Mouse (Mus musculus) heart, adult 8-10 months (tissue): ENCODE results near the gene Chrnb1. TPM values are rescaled to one million over a fixed set of nuclear protein-coding genes. Genes with fewer than 3 reads are reported as not detected.

Experiments
- total RNA-seq, 4 experiments: library from RNA; stranded (reverse); gene quantifications; 2 replicates each; pipeline ENCODE4 v1.2.4; 2022

Gene Chrnb1
- total RNA-seq, 4 experiments from 2014 or later, result 2.2 to 4.3 (median 3.8) TPM

Other genes starting within 250 kb of the Chrnb1 start
- gene Dnah2, start 246.8 kb downstream of the Chrnb1 start, total RNA-seq, result under 1 TPM; 0.22 to 0.66 (median 0.40) TPM
- 100 to 1,000 TPM; 105 to 137 (median 128) TPM for gene Efnb3, start 235.7 kb downstream of the Chrnb1 start, total RNA-seq
- gene Wrap53, start 215.7 kb downstream of the Chrnb1 start, total RNA-seq, result 1 to 10 TPM; 4.6 to 6.7 (median 5.6) TPM
- gene Trp53, start 215.6 kb downstream of the Chrnb1 start, total RNA-seq, result 10 to 100 TPM; 12.8 to 16.3 (median 14.1) TPM
- 10 to 100 TPM; 12.4 to 16.3 (median 13.1) TPM for gene Atp1b2, start 190.0 kb downstream of the Chrnb1 start, total RNA-seq
- gene Shbg, start 178.0 kb downstream of the Chrnb1 start, total RNA-seq, result not detected
- gene Sat2, start 173.9 kb downstream of the Chrnb1 start, total RNA-seq, result 1 to 10 TPM; 2.6 to 5.3 (median 3.3) TPM
- gene Fxr2, start 163.0 kb downstream of the Chrnb1 start, total RNA-seq, result 100 to 1,000 TPM in 1 of 4 experiments, 10 to 100 TPM in 3; 92.4 to 109 (median 94.5) TPM
- not detected for gene Sox15, start 140.6 kb downstream of the Chrnb1 start, total RNA-seq
- gene Mpdu1, start 133.3 kb downstream of the Chrnb1 start, total RNA-seq, result 10 to 100 TPM; 13.6 to 18.8 (median 15.5) TPM
- 1 to 10 TPM; 4.5 to 7.0 (median 6.3) TPM for gene Cd68, start 129.8 kb downstream of the Chrnb1 start, total RNA-seq
- 100 to 1,000 TPM; 162 to 194 (median 186) TPM for gene Eif4a1, start 123.5 kb downstream of the Chrnb1 start, total RNA-seq
- 10 to 100 TPM; 27.2 to 40.0 (median 28.7) TPM for gene Senp3, start 113.9 kb downstream of the Chrnb1 start, total RNA-seq
- 1 to 10 TPM; 2.6 to 4.3 (median 2.9) TPM for gene Tnfsf13, start 110.2 kb downstream of the Chrnb1 start, total RNA-seq
- 10 to 100 TPM; 14.9 to 19.6 (median 17.5) TPM for gene Tnfsf12, start 100.1 kb downstream of the Chrnb1 start, total RNA-seq
- gene Tnfsfm13, start 99.8 kb downstream of the Chrnb1 start, total RNA-seq, result 1 to 10 TPM; 1.4 to 4.2 (median 3.1) TPM
- gene Polr2a, start 37.3 kb downstream of the Chrnb1 start, total RNA-seq, result 10 to 100 TPM; 28.5 to 35.7 (median 32.9) TPM
- not detected for gene Slc35g3, start 34.0 kb downstream of the Chrnb1 start, total RNA-seq
- gene Zbtb4, start 30.0 kb downstream of the Chrnb1 start, total RNA-seq, result 10 to 100 TPM; 43.7 to 52.4 (median 49.3) TPM
- 1 to 10 TPM; 2.1 to 3.3 (median 2.6) TPM for gene Fgf11, start 5.9 kb upstream of the Chrnb1 start, total RNA-seq
- under 1 TPM; 0.14 to 0.57 (median 0.31) TPM for gene Tmem102, start 9.7 kb upstream of the Chrnb1 start, total RNA-seq
- not detected for gene Gm39566, start 19.4 kb upstream of the Chrnb1 start, total RNA-seq
- gene Spem2, start 22.5 kb upstream of the Chrnb1 start, total RNA-seq, result not detected
- gene Spem1, start 26.2 kb upstream of the Chrnb1 start, total RNA-seq, result not detected
- 1 to 10 TPM; 3.1 to 6.9 (median 4.3) TPM for gene Nlgn2, start 41.8 kb upstream of the Chrnb1 start, total RNA-seq
- gene Tmem256, start 42.6 kb upstream of the Chrnb1 start, total RNA-seq, result 100 to 1,000 TPM; 193 to 338 (median 283) TPM
- gene Plscr3, start 50.4 kb upstream of the Chrnb1 start, total RNA-seq, result 10 to 100 TPM; 20.7 to 25.3 (median 21.7) TPM
- gene Tnk1, start 62.8 kb upstream of the Chrnb1 start, total RNA-seq, result under 1 TPM in 1 of 4 experiments, not detected in 3; 0.23 TPM
- not detected for gene Tmem95, start 82.1 kb upstream of the Chrnb1 start, total RNA-seq
- gene Kctd11, start 85.5 kb upstream of the Chrnb1 start, total RNA-seq, result 1 to 10 TPM; 2.0 to 2.6 (median 2.4) TPM
- gene Acap1, start 99.6 kb upstream of the Chrnb1 start, total RNA-seq, result 1 to 10 TPM in 2 of 4 experiments, under 1 TPM in 2; 0.16 to 1.1 (median 0.83) TPM
- under 1 TPM; 0.43 to 0.81 (median 0.60) TPM for gene 2810408A11Rik, start 105.0 kb upstream of the Chrnb1 start, total RNA-seq
- gene Neurl4, start 105.1 kb upstream of the Chrnb1 start, total RNA-seq, result 10 to 100 TPM; 38.0 to 50.9 (median 43.4) TPM
- gene Gps2, start 117.9 kb upstream of the Chrnb1 start, total RNA-seq, result 10 to 100 TPM; 23.2 to 32.1 (median 27.7) TPM
- 100 to 1,000 TPM; 410 to 451 (median 437) TPM for gene Eif5a, start 126.0 kb upstream of the Chrnb1 start, total RNA-seq
- 10 to 100 TPM; 13.8 to 32.7 (median 24.3) TPM for gene Ybx2, start 139.9 kb upstream of the Chrnb1 start, total RNA-seq
- 100 to 1,000 TPM; 435 to 503 (median 470) TPM for gene Slc2a4, start 152.2 kb upstream of the Chrnb1 start, total RNA-seq
- gene Cldn7, start 168.8 kb upstream of the Chrnb1 start, total RNA-seq, result 1 to 10 TPM in 1 of 4 experiments, not detected in 3; 1.1 TPM
- gene Ctdnep1, start 185.2 kb upstream of the Chrnb1 start, total RNA-seq, result 100 to 1,000 TPM; 144 to 172 (median 168) TPM
- 10 to 100 TPM; 41.7 to 57.3 (median 48.1) TPM for gene Elp5, start 186.6 kb upstream of the Chrnb1 start, total RNA-seq
- gene Gabarap, start 195.2 kb upstream of the Chrnb1 start, total RNA-seq, result 100 to 1,000 TPM; 287 to 342 (median 325) TPM
- 10 to 100 TPM; 21.0 to 24.9 (median 23.6) TPM for gene Phf23, start 199.8 kb upstream of the Chrnb1 start, total RNA-seq
- 1 to 10 TPM; 4.0 to 6.4 (median 5.1) TPM for gene Dvl2, start 204.7 kb upstream of the Chrnb1 start, total RNA-seq
- 1,000 to 10,000 TPM; 1,233 to 1,415 (median 1,285) TPM for gene Acadvl, start 219.5 kb upstream of the Chrnb1 start, total RNA-seq
- gene Dlg4, start 221.0 kb upstream of the Chrnb1 start, total RNA-seq, result 1 to 10 TPM; 3.9 to 6.3 (median 5.2) TPM